Mouse (Mus musculus) fat pad, adult 2 months (tissue): ENCODE data around the gene Vps26c.

Source experiments
- DNase-seq: peaks from one replicate; pipeline ENCODE4 v3.0.0-alpha.2; 2011; ENCODE audit warnings: low read depth, low spot score; ENCODE audit errors: extremely low read depth

Gene Vps26c

DNA sequence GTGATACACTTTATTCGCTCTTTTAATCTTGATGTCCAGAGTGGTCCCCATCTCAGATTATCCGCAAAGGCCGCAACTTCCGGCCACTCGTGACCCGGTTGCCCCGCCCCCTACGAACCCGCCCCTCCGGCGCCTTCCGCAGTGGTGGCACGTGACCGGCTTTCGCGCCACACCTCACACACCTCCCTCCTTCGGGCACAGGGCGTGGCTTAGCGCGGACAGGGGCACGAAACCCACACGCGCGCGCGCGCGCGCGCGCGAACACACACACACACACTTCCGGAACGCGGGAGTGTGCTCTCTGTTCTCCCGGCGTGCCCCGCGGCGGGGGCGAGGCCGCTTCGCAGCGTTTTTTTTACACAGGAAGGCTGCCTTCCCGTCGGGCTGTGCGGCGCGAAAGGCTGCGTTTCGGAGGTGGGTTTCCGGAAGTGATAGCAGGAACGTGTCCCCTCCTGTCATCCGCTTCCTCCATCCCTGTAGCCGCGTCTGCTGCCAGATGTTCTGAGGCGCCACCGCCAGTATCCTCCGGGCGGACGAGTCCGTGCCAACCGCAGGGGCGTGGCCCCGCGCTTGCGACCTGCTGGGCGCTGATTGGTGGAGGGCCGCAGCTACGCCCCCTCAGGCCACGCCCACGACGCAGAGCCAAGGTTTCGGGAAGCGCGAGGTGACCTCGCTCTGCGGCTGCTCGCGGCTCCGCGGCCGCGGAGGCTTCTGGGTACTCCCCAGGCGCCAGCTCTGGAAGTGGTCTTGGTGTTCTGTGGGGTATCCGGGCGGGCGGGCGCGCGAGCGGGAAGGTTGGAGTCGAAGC lies at the start of gene Vps26c:
TSS of gene Vps26c (minus strand) at position 487 of the 808 bp plus-strand sequence.
- DNase-seq: peak; percentile 75

DNA sequence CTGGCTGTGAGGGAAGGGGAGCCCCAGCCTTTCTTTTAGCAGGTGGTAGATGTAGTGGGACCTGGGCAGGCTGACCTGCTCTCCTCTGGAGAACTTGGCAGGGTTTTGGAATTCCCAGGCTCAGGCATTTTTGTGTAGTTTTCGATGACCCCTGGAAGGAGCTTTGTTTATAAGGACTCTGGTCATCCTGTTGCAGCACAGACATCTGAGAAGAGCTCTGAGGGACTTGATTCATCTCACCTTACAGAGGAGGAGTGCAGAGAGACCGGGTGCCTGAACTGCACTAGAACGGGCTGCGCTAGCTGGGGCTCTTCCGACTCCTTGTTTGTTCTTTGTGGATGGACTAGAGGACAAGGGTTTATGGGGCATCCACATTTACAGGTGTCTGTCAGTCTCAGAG lies 49.1 kb upstream of the Vps26c start:
- DNase-seq: no peak

DNA sequence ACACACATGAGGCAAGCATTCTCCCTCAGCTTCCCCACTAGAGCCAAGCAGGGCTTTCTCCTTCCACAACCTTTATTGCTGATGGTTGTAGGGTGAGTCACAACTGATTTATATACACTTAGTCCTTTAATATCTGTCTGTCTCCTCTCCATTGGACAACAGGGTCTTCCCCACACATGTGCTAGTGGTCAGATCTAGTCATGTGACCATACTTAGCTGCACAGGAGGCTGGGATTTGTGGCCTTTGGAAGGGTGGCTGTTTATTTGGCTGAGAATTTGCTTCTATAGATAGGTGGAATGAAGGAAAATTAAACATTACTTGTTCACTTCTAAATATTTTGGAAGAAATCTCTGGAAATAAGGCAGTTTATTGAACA lies 48.1 kb upstream of the Vps26c start:
- DNase-seq: no peak

DNA sequence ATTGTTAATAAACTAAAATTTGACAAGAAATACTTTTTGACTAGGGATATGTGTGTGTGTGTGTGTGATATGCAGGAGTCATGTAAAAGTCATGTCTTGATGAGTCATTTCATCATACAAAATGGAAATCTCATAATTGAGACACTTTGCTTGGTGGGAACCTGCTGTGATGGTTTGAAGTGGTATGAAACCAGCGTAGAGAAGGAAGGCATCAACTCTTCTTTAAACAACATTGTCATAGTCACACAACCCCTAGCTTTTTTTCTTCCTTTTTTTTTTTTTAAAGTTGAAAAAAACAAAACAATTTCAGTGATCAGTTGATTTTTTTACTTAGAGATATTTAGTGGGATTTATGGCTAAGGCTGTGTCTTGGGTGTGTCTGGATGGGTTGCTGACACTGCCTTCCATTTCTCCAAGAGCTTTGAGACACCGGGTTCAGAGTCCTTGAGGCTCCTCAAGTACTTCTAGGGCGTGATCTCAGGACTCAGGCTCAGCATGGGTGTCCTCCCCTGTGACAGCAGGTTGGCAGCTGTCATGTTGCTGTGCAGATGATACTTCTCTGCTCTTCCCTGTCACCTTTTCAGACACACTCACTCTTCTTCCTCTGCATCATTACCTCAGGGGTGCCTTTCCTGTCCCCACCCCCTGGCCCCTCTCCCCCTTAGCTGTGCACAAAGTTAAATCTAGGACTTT lies 47.5 kb upstream of the Vps26c start:
- no peak for DNase-seq

DNA sequence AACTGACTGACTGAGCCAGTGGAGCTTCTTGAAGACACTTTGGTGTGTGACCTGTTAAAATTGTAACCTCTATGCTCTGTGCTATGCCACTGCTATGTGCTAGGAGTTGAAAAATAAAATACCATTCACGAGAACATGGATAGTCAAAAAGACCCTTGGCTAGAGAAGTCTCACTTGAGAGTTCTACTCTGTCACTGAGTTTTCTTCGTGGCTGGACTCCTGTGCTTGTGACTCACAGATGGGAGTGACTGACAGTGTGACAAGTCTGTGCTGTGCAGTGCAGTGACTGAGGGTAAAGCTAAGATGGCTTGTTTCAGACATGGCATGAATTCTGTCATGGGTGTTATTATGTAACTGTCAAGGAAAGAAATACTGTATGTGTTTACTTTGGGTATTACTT lies 45.8 kb upstream of the Vps26c start:
- DNase-seq: no peak

DNA sequence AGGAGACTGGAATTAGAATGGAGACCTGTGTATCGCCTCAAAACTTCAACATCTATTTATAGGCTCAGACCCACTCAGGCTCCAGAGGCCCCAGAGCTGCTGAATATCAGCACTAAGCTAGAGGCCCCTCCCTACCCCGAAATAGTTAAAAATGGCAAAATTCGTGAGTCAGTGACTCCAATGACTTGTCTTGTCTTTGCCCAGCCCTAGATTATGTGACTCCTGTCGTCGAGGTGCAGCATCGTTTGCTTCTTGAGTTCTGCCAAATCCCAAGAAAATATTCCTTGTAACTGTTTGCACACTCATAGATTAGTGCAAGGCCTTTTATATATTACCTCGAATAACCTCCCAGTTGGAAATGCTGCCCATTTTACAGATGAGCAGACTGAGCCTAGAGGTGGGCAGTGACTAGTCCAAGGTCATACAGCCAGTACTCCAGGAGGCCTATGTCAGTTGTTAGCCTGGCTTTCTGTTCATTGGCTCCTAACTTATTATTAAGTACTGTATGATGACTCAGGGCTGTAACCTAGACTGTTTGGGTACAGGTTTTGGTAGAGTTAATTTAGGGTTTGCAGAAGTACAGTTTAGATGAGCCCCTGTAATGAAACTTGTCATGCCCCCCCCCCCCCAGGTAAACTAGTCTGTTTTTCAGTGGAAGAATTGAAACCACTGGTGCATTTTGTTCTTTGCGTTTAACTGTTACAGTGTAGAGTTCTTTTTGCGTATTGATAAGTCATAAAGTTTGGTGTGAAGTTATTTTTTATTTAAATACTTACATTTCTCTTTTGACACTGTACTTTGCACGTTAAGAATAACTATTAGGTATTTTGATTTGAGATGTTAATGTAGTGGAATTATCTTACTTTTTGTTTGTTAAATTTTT lies 44.7 kb upstream of the Vps26c start:
- DNase-seq: no peak

DNA sequence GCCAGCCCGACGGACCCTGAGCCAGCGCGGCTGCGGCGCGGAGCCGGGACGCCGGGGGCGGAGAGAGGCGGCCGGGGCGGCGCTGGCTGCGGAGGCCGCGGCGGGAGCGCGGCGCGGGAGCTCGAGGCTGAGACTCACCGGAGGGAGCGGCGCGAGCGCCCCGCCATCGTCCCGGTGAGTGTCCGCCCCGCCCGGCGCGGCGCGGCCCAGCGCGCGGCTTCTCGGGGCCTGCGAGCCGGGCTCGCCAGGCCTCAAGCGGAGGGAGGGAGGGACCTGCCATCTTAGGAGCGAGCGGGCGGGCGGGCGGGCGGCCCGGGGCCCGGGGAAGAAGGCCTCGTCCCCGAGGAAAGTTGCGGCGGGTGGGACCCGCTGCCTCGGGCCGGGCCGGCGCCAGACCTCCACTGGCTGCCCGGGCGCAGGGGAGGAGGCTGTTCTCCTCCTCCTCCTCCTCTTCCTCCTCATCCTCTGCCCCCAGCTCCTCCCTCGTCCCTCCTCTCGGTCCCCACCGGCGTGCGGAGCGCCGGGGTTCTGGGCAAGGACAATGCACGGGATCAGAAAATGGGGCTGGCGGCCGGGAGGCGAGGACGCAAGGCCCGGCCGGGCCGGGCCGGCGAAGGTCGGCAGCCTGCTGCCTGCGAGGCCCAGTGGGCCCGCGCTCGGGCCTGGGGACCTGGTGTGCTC lies 43.9 kb upstream of the Vps26c start:
- no peak for DNase-seq

DNA sequence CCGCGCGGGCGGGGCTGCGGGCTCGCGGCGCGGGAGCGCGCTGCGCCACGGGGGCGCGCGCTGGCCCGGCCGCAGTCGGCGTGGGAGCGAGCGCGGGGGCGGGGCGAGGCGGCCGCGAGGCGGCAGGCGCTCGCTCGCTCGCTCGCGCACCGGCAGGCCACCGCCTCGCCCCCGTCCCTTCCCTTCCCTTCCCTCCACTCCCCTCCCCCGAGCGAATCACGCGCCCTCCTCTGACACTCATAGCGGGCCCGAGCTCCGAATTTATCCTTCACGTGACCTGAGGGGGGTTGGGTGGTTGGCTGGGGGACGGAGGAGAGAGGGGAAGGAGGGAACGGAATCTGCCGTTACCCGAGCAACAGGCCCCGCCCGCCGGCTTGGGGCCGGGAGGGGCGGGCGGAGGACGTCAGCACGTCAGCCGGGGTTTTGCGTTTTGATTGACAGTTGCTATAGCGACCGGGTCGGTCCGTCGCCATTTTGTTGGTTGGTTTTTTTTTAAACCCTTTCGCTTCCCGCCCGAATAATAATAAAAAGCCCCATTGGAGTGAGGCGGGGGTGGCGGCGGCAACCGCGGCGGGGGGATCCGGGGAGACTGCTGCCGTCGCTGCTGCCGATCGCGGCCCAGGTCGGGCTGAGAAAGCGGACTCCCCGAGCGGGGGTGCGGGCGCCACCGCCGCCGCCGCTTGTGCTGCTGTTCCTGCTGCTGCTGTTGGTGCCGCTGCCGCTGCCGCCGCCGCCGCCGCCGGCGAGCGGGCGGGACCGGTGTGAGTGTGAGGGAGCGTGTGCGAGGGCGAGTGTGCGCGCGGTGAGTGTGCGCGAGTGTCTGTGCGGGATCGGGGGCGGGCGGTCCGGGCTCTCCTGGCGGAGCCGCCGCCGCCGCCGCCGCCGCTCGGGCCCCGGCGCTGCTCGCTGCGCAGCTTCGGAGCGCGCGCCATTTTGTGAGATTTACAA lies 42.9 kb upstream of the Vps26c start, which contains the start of gene Dyrk1a:
TSS of gene Dyrk1a (plus strand) at position 782 of the 948 bp plus-strand sequence.
- DNase-seq: peak; percentile 67

DNA sequence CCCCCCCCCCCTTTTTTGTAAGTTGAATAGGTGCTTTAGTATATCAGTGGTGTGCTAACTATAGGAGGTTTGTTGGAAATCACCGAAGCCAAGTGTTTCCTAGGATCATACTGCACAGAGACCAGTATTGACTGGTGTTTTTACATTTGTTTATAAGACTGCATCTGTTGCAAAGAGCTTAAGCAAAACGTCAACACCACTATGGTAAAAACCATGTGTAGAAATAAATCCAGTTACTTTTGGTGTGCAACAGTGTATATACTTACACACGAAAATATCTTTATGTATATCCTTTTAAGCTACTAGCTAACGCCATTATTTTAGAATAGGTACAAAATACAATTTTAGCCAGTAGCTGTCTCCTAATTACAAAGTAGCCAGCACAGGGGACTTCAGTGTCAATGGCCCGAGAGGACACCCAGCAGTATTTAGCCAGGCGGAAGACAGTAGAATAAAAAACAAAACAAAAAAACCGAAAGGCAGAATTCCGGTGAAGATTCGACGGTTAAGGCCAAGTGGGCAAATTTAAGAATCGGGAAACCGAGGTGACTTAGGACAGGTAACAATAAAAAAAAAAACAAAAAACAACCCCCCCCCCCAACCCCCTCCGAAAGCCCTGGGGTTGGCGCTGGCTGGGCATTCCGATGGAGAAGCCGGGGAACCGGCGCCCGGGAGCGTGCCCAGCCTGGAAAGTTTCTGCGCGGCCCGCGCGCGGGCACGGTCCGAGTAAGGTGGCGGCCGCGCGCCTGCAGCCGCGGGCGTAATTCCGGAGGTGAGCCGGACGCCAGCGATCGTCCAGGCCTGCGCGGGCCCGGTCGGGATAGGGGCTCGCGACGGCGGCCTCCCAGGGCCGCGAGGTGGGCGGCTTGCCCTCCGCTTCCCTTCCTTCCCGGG lies 42.0 kb upstream of the Vps26c start:
- no peak for DNase-seq

DNA sequence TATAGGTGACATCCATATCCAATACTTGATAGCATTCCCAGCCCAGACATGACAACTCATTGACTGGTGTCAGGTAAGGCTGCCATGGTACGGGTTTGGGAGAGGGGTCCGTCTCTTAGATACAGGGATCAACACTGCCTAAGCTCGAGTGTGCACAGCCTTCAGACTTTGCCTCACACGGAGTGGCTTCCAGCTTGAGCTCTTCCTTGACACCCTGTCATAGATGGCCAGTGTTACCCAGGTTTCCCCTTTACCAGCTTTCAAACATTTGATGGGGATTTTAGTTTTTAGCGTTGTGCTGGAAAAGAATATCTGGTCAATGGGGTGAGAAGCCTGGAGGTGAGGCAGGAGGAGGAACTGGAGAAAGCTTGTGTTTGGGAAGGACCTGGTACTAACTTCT lies 41.1 kb upstream of the Vps26c start:
- no peak for DNase-seq

DNA sequence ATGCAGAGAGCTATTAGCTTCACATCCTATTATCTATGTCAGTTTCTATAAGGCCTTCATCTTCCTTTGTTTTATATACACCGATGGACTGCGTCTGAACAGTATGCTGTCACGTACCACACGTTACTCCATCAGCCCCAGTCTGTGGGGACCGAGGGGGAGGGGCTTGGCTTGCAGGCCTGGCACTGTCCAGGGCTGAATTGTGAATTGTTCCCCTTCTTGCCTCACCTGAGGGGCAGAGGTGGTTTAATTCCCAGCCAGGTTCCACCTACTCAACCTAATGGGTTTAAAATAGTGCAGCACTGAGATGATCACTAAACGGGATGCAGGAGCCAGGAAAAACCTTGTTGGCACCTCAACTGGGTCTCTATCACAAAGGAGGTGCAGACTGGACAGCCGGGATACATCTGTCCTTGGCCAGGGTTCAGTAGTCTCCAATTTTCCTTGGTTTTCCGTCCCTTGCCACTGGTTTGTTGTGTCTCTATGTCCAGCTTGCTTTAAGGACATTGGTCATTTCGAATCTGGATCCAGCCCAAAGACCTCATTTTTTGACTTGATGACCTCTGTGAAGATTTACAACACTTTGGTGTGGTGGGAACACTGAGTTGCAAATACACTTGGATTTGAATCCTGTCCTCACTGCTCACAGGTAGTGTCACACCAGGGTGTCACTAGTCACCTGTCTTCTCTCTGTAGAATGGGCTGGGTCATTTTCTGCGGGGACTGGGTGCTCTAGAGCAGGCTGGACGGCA lies 40.4 kb upstream of the Vps26c start:
- peak; percentile 74 for DNase-seq

DNA sequence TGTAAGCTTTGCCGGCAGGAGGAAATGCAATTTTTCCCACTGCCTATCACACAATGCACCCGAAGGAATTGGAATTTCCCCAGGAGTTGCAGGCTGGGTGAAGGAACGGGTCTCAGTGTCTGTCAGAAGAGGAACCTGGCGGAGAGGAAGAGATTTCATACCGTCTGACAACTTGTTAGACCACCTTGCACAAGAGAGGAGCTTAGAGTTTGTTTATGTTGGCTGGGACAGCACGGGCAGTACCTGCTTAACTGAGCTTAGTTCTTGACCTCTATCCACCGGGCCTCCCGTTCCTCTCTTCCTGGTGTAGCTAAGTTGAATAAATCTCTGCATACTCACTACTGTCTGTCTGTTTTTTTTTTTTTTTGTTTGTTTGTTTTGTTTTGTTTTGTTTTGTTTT lies 39.5 kb upstream of the Vps26c start:
- DNase-seq: peak; percentile 99

DNA sequence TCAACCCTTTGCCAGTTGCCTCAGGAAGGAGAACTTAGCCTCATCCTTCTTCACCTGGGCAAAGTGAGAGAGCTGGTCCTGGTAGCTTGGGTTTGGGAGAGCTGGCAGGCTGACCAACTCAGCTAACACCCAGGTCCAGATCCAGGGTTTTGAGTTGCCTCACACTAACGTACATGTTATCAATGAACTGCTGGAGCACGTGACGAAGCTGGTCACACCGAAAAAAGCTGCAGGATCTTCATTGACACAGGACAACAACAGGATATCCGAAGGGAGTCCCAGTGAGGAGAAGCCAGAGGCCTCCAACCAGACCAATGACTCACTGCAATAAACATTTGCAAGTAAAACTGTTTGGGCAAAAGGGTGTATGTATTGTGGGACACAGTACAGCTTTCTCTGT lies 34.0 kb upstream of the Vps26c start:
- no peak for DNase-seq

DNA sequence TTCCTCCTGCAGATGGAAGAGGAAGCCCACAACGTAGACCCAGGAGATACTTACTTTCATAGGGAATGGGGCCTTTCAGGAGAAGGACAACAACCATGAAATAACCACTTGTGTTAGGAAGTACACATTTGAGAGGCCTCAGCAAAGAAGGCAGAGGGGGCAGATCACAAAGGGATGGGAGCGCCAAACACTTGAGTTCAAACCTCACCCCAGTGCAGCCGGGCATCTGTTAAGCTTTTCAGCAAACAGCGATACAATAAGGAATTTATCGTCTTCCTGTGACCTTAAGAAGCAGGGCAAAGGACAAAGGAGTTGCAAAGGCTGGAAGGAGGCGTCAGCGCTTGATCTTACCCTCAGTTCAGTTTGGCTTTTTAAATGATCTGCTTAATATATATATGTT lies 33.2 kb upstream of the Vps26c start:
- DNase-seq: no peak

DNA sequence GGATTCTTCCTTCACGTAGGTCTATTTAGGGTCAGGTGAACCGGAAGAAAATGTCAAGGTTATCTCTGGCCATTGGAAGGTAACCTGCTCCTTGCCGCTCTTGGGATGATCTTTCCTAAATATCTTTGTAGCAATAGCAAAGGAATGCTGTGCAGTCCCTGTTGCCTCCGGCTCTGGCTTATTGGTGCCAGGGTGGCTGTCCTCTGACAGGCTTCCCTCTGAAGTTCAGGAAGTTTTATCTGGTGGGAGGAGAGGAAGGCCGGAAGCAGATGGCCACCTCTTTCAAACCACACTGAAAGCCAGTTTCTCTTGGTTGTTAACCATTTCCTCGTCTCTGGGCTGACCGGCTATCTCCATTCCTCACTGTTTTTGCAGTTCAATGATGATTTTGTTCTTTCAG lies 32.7 kb upstream of the Vps26c start:
- no peak for DNase-seq

DNA sequence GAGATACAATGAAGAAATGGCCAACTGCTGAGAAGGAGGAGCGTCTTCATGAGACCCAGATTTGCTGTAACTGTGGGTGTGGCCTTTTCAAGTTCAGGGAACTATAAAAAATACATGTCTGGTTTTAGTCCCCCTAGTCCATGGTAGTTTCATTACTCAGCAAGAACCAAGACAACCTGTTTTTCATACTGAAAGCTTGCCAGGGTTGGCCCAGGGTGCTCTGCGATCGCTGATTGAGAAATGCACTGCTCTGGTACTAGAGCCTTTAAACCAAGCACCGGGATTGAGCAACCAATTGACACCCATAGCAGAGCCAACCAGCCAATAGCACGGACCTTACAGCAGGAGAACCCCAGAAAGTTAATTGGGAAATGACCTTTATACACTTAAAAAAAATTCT lies 29.6 kb upstream of the Vps26c start:
- peak; percentile 95 for DNase-seq

DNA sequence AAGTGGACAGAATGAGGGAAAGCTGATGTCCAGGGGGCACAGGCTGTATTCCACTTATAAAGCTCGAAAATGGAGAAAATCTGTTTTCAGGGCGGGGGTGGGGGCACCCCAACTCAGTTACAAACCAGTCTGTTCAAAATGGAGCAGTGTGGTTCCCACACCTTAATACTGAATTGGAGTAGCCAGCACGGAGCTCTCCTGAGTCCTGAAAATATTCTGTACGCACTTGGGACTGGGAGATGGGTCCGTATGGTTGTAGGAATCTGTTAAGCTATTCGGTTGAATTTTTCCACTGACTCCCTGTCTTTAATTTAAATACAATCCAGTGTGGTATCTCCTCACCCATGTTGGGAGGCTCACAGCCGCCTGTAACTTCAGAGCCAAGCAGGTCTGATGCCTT lies 28.7 kb upstream of the Vps26c start:
- DNase-seq: no peak

DNA sequence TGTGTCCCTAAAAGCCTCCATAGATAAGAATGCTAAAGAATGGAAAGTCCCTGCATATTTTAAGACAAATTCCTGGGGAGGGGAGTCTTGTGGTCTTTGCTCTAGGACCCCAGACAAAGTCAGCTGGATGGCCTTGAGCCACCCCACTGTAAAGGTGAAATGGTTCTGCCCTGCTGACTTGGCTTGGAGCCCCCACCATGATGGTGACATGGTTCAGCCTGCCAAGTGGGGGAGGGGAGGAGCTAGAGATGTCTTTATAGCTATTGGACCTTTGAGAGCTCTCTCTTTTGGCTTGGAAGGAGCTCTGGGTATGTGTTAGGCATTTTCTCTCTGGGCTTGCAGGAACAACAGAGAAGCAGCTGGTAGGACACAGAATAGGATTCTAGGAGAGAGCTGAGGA lies 25.3 kb upstream of the Vps26c start:
- DNase-seq: no peak
